Comparison of ENCODE assay signal across 12 mouse cellular contexts in genomic region chr7:117495751-117496150, GRCm38 (mm10).
"Had no signal": no experiment of that assay in that cellular context is flagged by ENCODE, and none has a peak within 500 bp of the region (broad histone marks: within the 10 kb centered on the region; RNA-seq: fewer than 3 reads in every experiment).

No protein-coding gene starts in this region.

- H3K4me1 ChIP-seq: neural tube, embryonic 13.5 days had no signal

- H3K27ac ChIP-seq: kidney, embryonic 15.5 days; limb, embryonic 13.5 days; liver, embryonic 14.5 days; midbrain, embryonic 12.5 days; neural tube, embryonic 13.5 days had no signal

- DNase-seq: kidney, postnatal 14 days; layer of hippocampus, postnatal 36 days; lung, adult 18-20 months; right cerebral cortex, postnatal 4 days; spleen, adult 18-20 months; thymus, adult 18-20 months; thymus, postnatal 14 days had no signal

- H3K27me3 ChIP-seq: kidney, embryonic 15.5 days; limb, embryonic 13.5 days; midbrain, embryonic 12.5 days; neural tube, embryonic 13.5 days had no signal

- H3K4me3 ChIP-seq: kidney, embryonic 15.5 days; limb, embryonic 13.5 days; midbrain, embryonic 12.5 days; neural tube, embryonic 13.5 days had no signal
